Mouse (Mus musculus) forelimb bud, embryonic 11.5 days (tissue): ENCODE results near the gene 1700080E11Rik.
"Not testable (repeated sequence)": the region's sequence is repeated elsewhere in the genome, so short reads cannot be mapped to it uniquely, and the experiment has no call there.

Source experiments
- DNase-seq: peaks from one replicate; pipeline ENCODE4 v3.0.0-alpha.2; 2012; ENCODE audit warnings: low read depth, low spot score

1700080E11Rik gene

DNA sequence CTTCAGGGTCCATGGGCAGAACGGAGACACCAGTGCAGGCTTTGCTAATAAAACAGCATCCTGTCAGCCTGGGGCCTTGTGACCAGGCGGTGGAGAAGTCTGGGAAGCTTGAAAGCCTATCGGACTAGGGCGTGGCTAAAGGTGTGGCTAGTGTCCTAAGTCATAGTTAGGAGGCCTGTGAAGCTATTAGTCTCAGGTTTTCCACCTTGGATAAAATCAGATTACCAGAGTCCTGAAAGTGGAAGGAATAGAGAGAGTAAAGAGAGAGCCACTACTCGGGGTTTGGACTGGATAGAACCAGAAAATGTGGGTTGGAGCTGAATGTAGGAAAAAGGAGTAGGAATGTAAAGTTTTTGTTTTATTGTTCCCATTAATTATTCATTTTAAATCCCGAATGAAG lies at the start of gene 1700080E11Rik:
Gene 1700080E11Rik (minus strand): TSS at position 101 of the 400 bp plus-strand sequence.
- DNase-seq = no peak

DNA sequence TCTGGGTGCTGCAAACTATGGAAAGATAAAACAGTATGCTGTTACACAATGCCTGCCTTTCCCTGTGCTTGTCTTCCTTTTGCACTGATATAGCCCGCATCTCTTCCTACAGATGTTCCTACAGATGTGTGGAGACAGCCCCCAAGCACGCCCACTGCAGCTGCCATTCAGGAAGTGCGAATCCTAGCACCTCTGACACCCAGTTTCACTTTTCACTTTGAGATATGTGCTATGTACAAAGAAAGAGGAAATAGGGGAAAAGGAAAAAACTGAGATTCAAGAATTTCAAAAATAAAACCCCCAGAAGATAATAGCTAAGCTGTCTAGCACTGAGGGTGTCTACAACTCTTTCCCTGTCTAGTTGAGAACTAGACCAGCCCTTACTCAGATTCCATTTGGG lies 41.8 kb upstream of the 1700080E11Rik start:
- no peak for DNase-seq

DNA sequence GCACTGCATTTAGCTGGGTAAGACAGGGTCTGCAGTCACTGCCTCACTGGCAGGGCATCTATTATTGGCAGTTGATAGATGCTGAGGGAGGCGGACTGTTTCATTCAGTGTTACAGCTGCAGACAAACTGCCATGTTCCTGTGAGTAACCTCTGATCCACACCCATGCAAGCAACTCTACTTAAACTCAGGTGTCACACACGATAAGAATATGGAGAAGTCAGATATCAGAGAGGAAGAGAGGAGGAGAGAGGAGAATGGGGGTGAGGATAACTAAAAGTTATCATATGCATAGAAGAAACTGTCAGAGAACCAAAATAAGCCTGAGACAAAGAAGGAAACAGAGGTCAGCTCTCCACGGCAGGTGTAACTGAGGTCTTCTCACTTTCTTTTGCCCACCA lies 37.5 kb upstream of the 1700080E11Rik start:
- no peak for DNase-seq

DNA sequence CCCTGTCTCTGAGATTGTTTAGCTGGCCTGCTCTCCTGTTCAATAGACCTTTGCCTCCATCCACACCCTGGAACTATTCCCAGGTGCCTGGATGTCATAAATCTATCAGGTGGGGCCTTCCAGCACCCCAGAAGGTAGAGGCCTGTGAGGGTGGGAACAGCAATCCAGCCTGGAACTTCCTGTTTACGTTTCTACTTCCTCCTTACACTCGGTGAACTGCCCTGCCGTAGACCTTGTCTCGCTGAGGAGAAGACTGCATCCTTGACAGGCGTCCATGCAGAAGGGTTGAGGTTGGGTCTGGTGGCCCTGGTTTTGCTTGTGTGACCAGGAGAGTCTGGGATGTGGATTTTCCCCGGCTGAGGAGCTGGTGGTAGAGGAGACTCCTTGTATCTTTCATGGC lies 5.7 kb downstream of the 1700080E11Rik start:
- no peak for DNase-seq

DNA sequence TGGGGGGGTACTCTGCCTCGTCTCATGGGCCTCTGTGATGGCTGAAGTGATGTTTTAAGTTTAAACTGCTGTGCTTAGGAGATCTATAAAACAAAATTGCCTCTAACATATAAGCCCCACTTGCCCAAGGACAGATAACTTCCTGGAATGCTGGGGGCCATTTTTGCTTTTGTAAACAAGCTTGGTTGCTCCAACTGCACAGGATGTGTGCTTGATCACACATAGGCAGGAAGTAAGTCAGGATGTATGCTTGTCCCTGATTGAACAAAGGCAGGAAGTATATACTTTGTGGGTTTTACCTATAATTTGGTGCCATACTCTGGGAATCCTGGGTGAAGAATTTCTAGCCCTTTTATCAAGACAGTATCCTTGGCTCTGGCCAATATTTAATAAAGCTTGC lies 8.5 kb downstream of the 1700080E11Rik start:
- DNase-seq = no peak

DNA sequence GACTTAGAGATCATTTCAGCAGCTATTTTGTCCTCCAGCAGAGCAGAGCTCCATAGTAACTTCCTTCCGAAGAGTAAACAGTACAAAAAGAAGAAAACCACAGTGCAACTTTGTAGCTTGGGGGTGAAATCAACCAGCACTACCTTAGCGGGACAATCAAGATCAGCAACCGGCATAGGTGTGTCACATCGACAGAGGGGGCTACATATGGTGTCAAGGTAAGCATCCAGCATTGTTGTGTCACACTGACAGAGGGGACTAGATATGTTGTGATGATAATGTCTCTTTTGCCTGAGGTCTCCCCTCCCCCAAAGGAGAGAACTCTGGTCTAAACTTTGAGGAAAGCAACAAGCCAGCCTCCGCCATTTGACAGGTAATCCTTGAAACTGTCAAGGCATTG lies 10.4 kb downstream of the 1700080E11Rik start:
- no peak for DNase-seq

DNA sequence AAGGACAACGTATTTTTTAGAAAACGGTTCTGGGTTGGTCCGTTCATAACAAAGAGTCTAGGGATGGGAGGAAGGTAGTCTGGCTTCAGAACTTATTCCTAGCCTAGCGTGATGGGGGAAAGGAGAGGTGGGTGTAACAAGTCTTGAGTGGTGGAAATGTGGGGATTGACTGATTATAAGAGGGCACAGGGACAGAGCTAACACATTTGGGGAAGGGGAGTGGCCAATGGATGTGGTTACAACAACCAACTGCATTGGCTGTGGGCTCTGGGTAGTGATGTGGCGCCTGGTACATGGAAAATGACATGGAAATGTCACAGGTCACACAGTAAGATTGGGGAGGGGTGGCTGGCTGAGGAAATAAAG lies 12.9 kb downstream of the 1700080E11Rik start:
- no peak for DNase-seq

DNA sequence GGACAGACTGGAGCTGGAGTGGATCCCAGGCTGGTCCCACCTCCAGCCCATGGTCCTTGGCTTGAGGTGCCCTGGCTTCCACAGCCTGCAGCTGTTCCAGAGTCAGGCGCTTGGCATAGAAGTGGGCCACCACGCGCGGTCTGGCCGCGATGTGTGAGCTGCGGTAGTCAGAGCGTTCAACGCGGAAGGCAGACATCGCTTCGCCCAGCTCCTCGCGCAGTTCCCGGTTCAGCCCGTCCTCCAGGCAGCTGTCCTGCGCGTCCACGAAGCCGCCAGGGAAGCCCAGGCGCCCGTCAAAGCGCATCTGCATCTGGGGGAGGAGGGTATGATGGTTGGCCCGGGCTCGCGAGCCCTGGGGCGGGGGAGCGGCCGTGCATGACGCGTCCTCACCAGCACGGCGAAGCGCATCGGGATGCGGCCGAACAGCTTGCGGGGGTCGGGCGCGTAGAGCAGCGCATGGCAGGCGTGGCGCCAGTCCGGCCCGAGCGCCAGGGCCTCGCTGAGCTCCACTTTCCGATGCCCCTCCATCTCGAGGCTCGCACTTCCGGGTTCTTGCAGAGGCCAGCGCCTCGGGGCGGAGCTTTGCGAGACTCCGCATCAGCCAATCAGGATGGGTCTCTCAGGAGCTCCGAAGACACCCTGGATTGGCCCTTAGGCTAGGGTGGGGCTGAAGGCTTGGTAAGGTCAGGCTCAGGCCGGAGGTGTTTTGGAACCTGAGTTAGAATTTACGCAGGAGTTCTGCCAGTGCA lies 13.5 kb downstream of the 1700080E11Rik start, which contains the start of gene Nudt16:
Gene Nudt16 (minus strand): TSS at position 572 of the 749 bp plus-strand sequence.
- peak; percentile 90 for DNase-seq

DNA sequence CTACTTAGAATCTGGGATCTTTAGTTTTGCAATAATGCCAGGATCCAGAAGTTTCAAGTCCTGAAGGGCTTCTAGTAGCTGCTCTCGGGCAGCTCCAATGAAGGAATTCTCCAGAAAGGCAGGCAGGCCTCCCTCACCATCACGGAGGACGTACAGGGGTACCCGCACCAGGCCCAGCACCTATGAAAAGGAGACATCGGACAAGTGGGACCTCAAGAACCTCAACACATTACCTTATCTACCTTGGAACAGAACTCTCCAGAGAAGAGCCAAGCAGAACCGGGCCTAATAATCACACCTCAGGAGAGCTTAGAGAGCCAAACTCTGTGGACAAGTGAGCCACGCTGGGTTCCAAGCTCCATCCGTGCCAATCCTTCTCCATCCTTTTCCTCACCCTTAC lies 14.6 kb downstream of the 1700080E11Rik start:
- DNase-seq = no peak

DNA sequence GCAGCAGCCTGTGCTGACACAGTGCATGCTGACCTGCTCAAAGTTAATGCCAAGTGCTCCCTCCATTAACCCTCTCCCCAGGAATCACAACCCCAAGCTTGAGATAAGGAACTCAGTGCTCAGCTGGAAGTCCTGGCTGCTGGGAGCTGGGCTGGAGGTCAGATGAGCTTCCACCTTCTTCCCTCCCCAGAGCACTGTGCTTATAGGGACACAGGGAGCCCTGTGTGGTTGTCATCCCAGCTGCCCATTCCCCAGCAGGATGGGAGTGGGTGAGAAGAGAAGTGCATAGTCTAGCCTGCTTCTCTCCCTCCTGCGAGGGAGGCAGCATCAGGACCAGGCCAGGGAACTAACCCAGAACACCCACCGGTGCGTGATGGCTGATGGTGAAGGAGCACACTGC lies 19.7 kb downstream of the 1700080E11Rik start:
- not testable (repeated sequence) for DNase-seq

DNA sequence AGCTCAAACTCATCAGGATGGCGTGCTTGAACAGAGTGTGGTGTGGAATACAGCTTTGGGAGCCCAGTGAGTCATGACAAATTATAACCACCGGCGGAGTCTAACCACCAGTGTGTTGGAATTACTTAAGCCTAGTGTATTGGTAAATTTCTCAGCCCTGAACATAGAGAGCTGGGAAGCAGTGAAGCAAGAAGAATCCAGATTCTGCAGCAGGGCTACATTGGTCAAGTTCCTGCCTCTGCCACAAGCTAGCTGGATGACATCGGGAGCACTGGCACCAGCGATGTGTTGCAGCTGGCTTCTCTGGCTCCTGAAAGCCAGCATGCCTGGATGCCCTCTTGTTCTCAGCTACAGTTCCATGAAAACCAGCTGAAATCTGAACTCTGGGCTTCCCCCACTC lies 41.0 kb downstream of the 1700080E11Rik start:
- no peak for DNase-seq

DNA sequence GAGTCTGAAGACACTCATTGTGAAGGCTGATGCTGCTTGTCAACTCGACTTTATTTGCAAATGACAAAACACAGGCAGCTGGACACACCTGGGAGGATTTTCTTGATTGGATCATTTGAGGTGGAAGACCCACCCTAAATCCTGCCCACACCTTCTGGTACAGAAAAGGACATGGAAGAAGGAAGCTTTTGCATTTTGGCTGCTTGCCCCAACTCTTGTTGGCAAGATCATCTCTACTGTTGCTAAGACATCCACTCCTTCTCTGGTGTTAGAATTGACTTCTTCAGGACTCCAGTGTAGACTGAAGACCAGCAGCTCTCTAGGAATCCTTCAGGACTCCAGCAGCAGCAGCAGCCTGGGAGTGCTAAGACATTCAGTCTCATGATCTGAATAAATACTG lies 43.0 kb downstream of the 1700080E11Rik start:
- no peak for DNase-seq

DNA sequence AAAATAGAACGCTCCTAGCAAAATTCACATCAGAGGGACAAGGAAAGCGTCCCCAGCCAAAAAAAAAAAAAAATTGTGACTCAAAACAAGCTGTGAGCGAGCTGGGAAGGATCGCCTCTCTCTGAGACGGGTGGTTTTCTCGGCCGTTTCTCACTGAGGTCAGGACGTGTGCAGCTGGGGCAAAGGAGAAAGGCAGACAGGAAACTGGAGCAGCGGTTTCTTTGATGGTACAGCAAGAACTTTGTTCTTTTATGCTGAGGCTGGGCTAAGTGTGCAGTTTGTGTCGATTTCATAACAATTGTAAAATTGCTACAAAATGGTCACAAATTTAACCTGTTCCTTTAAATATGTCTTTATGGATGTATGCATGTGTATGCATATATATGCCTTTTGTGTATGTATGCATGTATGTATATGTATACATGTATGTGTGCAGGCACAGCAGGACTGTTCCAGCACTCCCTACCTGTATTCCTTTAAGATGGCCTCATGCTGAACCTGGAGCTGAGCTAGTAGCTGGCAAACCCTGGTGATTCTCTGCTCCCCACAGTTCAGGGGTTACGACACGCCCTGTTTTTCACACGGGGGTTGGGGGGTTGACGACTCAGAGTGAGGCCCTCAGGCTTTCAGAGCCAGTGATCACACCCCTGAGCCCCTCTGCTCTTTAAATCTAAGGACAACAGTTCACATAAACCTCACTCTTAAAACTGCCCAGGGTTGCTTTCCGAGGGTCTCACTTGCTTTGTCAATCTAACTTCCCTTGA lies 43.9 kb downstream of the 1700080E11Rik start:
- no peak for DNase-seq
